Mouse (Mus musculus): Measurements from ENCODE around the gene Ifnl2.

The Ifnl2 gene

GRCm38 (mm10) chr7:28492310-28492709, 17.9 kb downstream of the Ifnl2 start:
- in situ Hi-C loops (cut with MseI, MboI) = loop anchor here (5.0 to 10.0 kb wide), 2 partner anchors 35 to 112 kb away; no protein-coding TSS in a partner anchor

- in situ Hi-C loops (cut with MseI, MboI) = loop anchor here (5.0 to 10.0 kb wide), 2 partner anchors 36 to 114 kb away; no protein-coding TSS in a partner anchor
These were observed 19.4 kb downstream of the Ifnl2 start for GRCm38 (mm10) chr7:28490903-28491302.

- in situ Hi-C loops (cut with MseI, MboI) = loop anchor here (5.0 to 10.0 kb wide), 2 partner anchors 37 to 114 kb away; no protein-coding TSS in a partner anchor
These were observed 19.8 kb downstream of the Ifnl2 start for GRCm38 (mm10) chr7:28490410-28490809.

- in situ Hi-C loops (cut with MseI, MboI) = no loop called here
These were observed 22.2 kb downstream of the Ifnl2 start for GRCm38 (mm10) chr7:28488030-28488491.

- in situ Hi-C loops (cut with MseI, MboI) = no loop called here
These were observed 26.1 kb downstream of the Ifnl2 start for GRCm38 (mm10) chr7:28484192-28484591.

- in situ Hi-C loops (cut with MseI, MboI) = no loop called here
These were observed 27.4 kb downstream of the Ifnl2 start for GRCm38 (mm10) chr7:28482854-28483253.

- in situ Hi-C loops (cut with MseI, MboI) = no loop called here
These were observed 31.4 kb downstream of the Ifnl2 start for GRCm38 (mm10) chr7:28478854-28479253.

- in situ Hi-C loops (cut with MseI, MboI) = no loop called here
These were observed 32.9 kb downstream of the Ifnl2 start for GRCm38 (mm10) chr7:28477363-28477762.

GRCm38 (mm10) chr7:28476191-28476590, 34.1 kb downstream of the Ifnl2 start:
- in situ Hi-C loops (cut with MseI, MboI) = no loop called here

- in situ Hi-C loops (cut with MseI, MboI) = no loop called here
These were observed 43.0 kb downstream of the Ifnl2 start for GRCm38 (mm10) chr7:28467213-28467751.

GRCm38 (mm10) chr7:28466721-28467212, 43.5 kb downstream of the Ifnl2 start:
- in situ Hi-C loops (cut with MseI, MboI) = no loop called here

GRCm38 (mm10) chr7:28464416-28465212, 45.6 kb downstream of the Ifnl2 start:
- in situ Hi-C loops (cut with MseI, MboI) = no loop called here

GRCm38 (mm10) chr7:28462769-28463168, 47.5 kb downstream of the Ifnl2 start:
- in situ Hi-C loops (cut with MseI, MboI) = no loop called here

GRCm38 (mm10) chr7:28460361-28460760, 49.9 kb downstream of the Ifnl2 start:
- in situ Hi-C loops (cut with MseI, MboI) = no loop called here
